Mouse (Mus musculus) layer of hippocampus, postnatal 10 days (tissue): Measurements from ENCODE around the gene Vps54. TPM values are rescaled to one million over a fixed set of nuclear protein-coding genes. Genes with fewer than 3 reads are reported as not detected.

Source experiments
- DNase-seq, 2 experiments: peaks; one replicate each; pipeline ENCODE4 v3.0.0; 2021; ENCODE audit warnings: low spot score in 2 of 2
- microRNA-seq, 2 experiments: library from miRNA; unstranded; fragments of <30 nt; microRNA quantifications; one replicate each; pipeline ENCODE4 v1.2.0; 2021
- total RNA-seq, 2 experiments: library from RNA; stranded (reverse); gene quantifications; 2 replicates each; pipeline ENCODE4 v1.2.3; 2021

Vps54 gene
- total RNA-seq, 2 experiments from 2014 or later, result 26.4 to 26.6 TPM

GRCm38 (mm10) chr11:21332639-21333295, 93.7 kb downstream of the Vps54 start:
- no peak for DNase-seq

DNA sequence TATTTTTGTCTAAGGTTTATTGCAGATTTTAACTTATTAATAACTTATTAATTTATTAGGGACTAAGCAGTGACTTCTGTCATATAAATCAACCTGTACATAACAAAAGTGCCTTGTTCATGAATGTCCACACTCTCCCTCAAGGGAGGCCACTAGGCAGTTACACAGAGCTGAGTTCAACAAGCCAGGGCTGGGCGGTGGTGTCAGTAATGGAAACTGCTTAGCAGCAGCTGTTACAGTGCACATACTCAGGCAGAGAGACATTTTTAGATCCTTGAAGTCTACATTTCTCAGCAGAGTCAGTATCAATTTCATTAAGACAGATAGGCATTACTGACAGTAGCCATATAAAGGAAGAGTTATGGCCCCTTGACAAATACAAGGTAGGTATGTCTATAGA, 98.8 kb downstream of the Vps54 start:
- no peak for DNase-seq

DNA sequence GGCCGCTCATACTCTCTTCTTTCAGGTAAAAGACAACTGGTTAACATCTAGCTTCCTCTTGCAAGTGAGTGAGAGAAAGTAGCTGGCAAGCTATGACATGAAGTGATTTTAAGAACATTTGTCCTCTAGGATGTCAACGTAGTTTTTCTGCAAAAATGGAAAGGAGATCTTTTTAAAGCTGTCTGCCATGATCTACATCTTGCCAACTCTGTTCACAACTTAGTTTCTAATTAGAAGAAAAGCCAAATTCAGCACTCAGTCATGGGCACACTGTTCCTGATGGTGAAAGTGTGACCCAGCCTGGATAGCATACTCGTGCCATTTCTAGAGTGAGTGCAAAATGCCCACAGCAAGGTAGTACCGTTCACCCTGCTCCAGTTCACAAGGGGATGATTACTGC, 100.0 kb downstream of the Vps54 start:
- DNase-seq, result no peak

GRCm38 (mm10) chr11:21343490-21343889, 104.4 kb downstream of the Vps54 start:
- DNase-seq, result no peak

DNA sequence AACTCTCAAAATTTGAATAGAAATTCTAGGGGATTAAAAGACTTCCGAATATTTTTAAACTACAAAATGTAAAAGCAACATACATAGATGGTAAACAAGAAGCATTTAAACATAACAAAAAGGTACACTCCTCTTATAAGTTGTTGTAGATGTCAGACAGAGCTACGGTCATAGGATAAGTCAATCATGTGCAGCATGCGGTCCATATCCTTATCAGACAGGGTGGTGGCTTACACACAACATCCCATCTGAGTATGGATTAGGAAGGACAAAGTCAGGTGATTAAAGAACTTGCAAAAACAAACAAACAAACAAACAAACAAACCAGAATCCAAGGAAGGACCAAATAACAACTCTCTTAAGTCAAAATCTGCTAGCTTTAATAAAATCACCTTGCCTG, 106.9 kb downstream of the Vps54 start:
- no peak for DNase-seq

- DNase-seq, result no peak
Observed at GRCm38 (mm10) chr11:21348890-21349289, 109.8 kb downstream of the Vps54 start.

DNA sequence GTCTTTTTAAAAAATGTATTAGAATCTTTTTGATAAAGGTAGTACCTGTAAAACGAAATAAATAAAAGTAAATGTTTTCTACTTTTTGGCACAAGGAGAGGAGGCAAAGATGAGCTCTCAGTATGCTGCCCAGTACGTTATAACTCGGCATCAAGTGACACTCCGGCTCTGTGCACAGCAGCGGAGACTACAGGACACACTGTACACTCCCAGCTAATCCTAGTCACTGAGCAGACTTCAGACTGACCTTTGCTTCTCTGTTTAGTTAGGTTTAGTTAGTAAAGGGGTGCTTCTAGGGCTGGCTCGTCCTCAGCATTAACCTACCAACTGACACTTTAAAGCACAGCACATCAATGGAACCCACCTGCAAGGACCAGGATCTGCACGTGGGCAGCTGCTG, 112.2 kb downstream of the Vps54 start:
- no peak for DNase-seq

GRCm38 (mm10) chr11:21363144-21363940, 124.3 kb downstream of the Vps54 start:
- DNase-seq, result no peak

DNA sequence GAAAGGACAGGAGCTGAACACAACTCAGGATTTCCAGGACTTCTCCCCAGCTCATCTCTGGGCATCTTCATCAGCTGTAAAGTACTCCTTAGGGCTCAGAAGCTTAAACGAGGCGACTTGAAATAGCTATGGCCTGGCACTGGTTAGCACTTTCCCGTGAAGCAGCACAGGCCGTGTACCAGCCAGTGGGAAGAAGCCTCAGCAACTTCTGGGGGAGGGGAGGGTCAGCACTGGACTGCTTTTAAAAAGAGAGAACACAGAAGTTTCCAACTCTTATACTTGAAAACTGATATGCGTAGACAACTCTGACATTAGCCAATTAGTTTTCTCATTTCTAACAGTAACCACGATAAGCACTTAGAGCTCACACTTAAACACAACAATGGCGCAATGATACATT, 129.4 kb downstream of the Vps54 start:
- no peak for DNase-seq

DNA sequence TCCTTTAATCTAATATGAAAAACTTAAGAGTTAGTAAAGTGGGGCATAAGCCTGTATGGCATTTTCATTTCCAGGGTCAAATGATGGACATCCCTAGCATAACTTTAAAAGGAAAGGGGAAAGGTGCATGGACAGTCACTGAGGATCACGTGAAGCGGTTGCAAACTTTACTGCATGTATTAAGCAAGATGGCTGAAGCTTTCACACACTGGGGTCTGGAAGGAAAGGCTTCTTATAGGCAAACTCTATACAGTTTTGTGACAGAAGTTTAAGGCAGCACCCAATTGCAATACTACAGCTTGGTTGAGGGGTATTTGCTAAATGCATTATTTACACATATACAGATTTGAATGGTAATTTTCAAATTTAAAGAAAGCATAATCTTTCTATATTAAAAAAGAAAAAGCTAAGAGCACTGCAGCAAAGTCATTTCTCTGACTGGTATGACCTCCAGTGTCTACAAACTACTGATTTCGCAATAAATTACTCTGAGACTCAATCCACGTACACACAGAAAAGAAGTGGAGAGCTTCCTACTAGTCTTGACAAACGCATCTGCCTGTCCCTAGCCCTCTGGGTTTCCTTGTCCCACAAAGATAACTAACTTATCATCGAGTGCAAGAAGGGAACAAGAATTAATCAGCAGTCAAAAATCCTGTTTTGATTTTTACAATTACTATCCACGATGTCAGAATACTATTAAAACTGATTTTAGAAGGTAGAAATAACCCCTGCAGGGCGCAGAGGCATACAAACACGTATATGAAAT, 130.4 kb downstream of the Vps54 start:
- DNase-seq, result no peak

- peak in 1 of 2 experiments; percentile 71 for DNase-seq
Observed at GRCm38 (mm10) chr11:21370399-21371121, 131.5 kb downstream of the Vps54 start.

Small RNAs within 50 kb of the gene (microRNA-seq; reads per million reads assigned to microRNA genes)
- gene Mir1933, result 0.20 to 0.22 reads per million in 2 experiments

Other genes with a start within 250 kb of the Vps54 start
- 10 to 100 TPM; 49.9 to 50.3 TPM for gene Peli1, start 148.0 kb upstream of the Vps54 start, total RNA-seq
- 10 to 100 TPM; 72.1 to 78.1 TPM for gene Ugp2, start 131.9 kb downstream of the Vps54 start, total RNA-seq